16 mouse cellular contexts compared by ENCODE assay signal in the genomic region with DNA sequence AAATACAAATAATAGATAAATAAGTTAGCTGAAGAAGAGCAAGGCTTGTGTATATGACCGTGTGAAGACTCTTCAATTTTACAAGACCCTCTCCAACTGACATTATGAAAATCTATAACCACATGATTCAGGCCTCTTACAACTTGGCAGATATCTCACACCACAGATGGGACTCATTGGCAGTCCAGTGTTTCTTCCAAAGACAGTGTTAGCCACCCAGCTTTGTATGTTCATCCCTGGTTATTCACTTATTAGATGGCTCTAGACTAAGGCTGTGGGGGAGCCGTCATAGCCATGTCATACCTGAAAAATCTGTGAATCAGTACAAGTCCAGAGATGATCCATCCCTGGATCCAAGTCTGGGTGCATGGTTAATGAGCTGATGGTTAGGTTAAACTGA.
"Had no signal": no experiment of that assay in that cellular context is flagged by ENCODE, and none has a peak within 500 bp of the region (broad histone marks: within the 10 kb centered on the region; RNA-seq: fewer than 3 reads in every experiment).

No protein-coding gene starts in this region.

- DNase-seq: heart, postnatal 10 days; heart, postnatal 14 days; heart, postnatal 36 days; heart, postnatal 4 days; kidney, adult 11 months; kidney, adult 18-20 months; kidney, adult 2 months; kidney, adult 8-10 months; kidney, adult 9 months; kidney, postnatal 10 days; kidney, postnatal 14 days; kidney, postnatal 25 days; kidney, postnatal 36 days; kidney, postnatal 4 days; layer of hippocampus, adult 9-11 months; layer of hippocampus, postnatal 36 days had no signal
